Mouse (Mus musculus): Measurements from ENCODE around the gene Bmp5. TPM values are rescaled to one million over a fixed set of nuclear protein-coding genes. Genes with fewer than 3 reads are reported as not detected.

Gene Bmp5
- polyA plus RNA-seq, 1 experiment from 2014 or later: 2.6 TPM

DNA sequence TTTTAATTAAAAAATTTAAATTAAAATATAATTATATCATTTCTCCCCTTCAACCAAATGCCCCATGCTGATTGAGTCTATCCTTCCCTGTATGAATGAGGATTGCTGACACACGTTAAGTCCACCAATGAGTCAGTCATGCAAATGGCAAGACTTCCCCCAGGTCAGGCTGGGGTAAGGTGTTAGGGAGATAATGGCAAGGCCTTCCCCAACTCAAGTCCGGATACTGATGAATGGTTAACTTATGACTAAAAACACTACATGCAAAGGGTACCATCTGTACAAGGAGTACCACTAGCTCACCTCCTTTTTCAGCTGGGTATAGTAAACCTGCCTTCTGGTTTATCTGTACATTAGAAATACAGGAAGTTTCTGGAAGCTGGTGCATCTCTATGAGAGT, 83.8 kb downstream of the Bmp5 start:
- no peak for ATAC-seq
- Histone ChIP-seq H3K4me1 (ENCODE audit: control insufficient read depth, insufficient read depth, low read length) (no peaks in the 10 kb centered on the region), H3K4me2 (ENCODE audit: low read length) (no peak overlapping the region), H3K4me3 (ENCODE audit: low read depth, low read length) (no peak overlapping the region), H3K27me3 (ENCODE audit: control insufficient read depth, insufficient read depth, low read depth, low read length) (no peaks in the 10 kb centered on the region), H3K36me3 (ENCODE audit: control insufficient read depth, insufficient read depth, low read length) (no peaks in the 10 kb centered on the region), H3K9ac (ENCODE audit: low read depth, low read length) (no peak overlapping the region), H3K27ac (ENCODE audit: low read length) (no peak overlapping the region), H3K9me3 (replicated peaks; ENCODE audit: control insufficient read depth, low read length, poor library complexity, severe bottlenecking) (no peaks in the 10 kb centered on the region)
- 84% methylated on average over 2 of the region's 2 CpGs for WGBS

DNA sequence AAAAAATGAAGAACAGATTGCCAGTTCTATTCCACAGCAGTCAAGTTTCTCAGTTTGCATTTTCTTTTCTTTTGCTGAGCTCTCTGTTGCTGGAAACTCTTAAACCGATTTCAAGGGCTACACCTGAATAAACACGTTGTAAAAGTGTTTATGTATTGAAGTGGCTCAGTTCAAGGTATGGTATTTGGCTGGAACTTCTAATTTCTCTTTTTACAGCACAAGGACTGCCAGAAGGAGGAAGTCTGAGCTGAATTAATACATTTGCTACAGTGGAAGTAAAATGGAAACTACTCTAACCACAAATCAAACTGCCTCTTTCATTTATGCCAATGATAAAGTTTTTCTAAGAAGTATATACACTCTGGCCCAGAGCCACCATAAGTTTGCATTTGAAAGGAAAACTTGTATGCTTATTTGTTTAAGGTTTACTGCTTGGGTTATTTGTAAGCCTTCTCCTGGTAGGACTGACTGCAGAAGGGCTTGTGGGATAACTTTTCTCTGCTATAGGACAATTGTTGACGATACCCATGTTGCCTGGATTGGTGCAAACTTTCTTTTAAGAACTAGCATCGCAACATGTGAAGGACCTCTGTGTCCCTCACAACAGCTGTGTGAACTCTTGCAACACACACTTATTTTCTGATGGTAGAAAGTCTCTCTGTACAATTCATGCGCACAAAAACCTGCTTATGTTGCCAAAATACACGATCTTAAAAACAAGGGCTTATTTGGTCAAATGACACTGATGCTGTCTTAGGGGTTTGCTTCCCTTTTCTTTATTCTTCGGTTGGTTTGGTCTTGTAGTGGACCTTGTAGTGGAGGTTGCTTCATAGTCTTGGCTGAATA, 95.4 kb downstream of the Bmp5 start:
- H3K9ac ChIP-seq (ENCODE audit: low read depth, low read length): no peak overlapping the region
- H3K4me1 ChIP-seq (ENCODE audit: control insufficient read depth, insufficient read depth, low read length): no peaks in the 10 kb centered on the region
- no peaks in the 10 kb centered on the region for H3K9me3 ChIP-seq (replicated peaks; ENCODE audit: control insufficient read depth, low read length, poor library complexity, severe bottlenecking)
- no peak overlapping the region for H3K4me2 ChIP-seq (ENCODE audit: low read length)
- no peak overlapping the region for H3K4me3 ChIP-seq (ENCODE audit: low read depth, low read length)
- WGBS: 76% methylated on average over 7 of the region's 7 CpGs
- H3K36me3 ChIP-seq (ENCODE audit: control insufficient read depth, insufficient read depth, low read length): no peaks in the 10 kb centered on the region
- H3K27me3 ChIP-seq (ENCODE audit: control insufficient read depth, insufficient read depth, low read depth, low read length): no peaks in the 10 kb centered on the region
- ATAC-seq: no peak
- H3K27ac ChIP-seq (ENCODE audit: low read length): no peak overlapping the region

GRCm38 (mm10) chr9:75876333-75876732, 101.2 kb downstream of the Bmp5 start:
- Histone ChIP-seq H3K9me3 (replicated peaks; ENCODE audit: control insufficient read depth, low read length, poor library complexity, severe bottlenecking) (no peaks in the 10 kb centered on the region), H3K4me1 (ENCODE audit: control insufficient read depth, insufficient read depth, low read length) (no peaks in the 10 kb centered on the region), H3K27me3 (ENCODE audit: control insufficient read depth, insufficient read depth, low read depth, low read length) (no peaks in the 10 kb centered on the region), H3K4me2 (ENCODE audit: low read length) (no peak overlapping the region), H3K27ac (ENCODE audit: low read length) (no peak overlapping the region), H3K9ac (ENCODE audit: low read depth, low read length) (no peak overlapping the region), H3K4me3 (ENCODE audit: low read depth, low read length) (no peak overlapping the region), H3K36me3 (ENCODE audit: control insufficient read depth, insufficient read depth, low read length) (no peaks in the 10 kb centered on the region)
- WGBS: 74% methylated on average over 2 of the region's 2 CpGs
- no peak for ATAC-seq

DNA sequence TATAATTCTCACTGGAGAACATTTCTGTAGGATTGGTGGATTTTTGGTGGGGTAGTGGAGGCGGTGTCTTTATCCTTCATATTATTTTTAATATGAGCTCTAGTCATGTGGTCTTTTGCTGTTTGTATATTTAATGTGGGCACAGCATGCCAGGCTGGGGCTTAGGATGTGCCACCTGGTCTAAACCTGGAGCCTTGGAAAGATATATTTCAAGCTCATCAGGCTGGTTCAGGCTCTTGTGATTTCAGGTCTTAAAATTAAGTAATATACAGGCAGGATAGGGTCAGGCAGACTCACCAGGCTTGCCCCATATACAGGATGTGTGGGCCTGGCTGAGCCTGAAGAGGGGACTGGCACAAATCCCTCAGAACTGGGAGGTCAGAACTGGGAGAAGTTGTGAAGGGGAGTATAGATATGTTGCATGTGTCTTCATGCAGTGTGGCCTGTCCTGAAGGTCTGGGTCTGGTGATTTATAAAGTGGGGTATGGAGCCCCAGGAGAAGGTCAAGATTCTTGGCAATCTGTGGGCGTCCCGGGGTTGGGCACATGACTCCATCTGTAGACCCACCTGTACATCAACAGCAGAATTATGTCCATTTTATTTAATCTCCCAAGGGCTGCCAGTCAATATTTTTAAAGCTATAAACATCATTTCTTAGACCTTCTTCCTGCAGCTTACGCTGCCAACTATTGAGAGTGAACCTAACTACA, 108.5 kb downstream of the Bmp5 start:
- Histone ChIP-seq H3K9me3 (replicated peaks; ENCODE audit: control insufficient read depth, low read length, poor library complexity, severe bottlenecking) (no peaks in the 10 kb centered on the region), H3K9ac (ENCODE audit: low read depth, low read length) (no peak overlapping the region), H3K36me3 (ENCODE audit: control insufficient read depth, insufficient read depth, low read length) (no peaks in the 10 kb centered on the region), H3K27ac (ENCODE audit: low read length) (no peak overlapping the region), H3K4me2 (ENCODE audit: low read length) (no peak overlapping the region), H3K4me1 (ENCODE audit: control insufficient read depth, insufficient read depth, low read length) (no peaks in the 10 kb centered on the region), H3K27me3 (ENCODE audit: control insufficient read depth, insufficient read depth, low read depth, low read length) (no peaks in the 10 kb centered on the region), H3K4me3 (ENCODE audit: low read depth, low read length) (no peak overlapping the region)
- WGBS: 93% methylated on average over 4 of the region's 4 CpGs
- ATAC-seq: no peak

DNA sequence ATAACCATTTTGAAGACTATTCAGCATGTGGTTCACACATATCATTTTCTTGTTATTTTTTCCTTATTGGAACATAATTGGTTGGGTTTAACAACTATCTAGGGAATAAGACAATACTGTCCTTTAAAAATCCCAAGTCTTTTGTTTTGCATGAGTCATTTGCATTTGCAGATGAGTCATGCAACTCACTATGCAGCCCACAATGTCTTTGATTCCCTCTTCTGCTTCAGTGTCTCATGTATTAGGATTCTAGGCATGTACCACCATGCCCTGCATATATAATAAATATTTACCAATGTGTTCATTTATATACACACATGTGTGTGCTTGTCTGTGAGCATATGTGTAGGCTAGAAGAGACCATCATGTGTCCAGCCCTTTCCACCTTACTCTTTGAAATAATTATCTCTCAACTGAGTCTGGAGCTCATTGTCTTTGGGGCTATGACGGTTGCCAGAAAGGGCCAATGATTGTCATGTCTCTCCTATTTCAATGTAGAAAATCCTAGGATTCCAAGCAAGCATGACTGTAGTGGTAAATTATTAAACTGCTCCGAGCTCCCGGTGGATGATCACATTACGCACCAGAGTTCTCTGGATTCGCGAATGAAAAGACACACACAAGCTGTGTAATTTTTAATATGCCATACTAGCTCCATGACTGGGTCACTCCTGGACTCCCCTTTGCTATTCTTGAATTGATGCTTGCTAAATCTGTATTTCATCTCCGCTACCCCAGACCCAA, 111.8 kb downstream of the Bmp5 start:
- Histone ChIP-seq H3K9ac (ENCODE audit: low read depth, low read length) (no peak overlapping the region), H3K9me3 (replicated peaks; ENCODE audit: control insufficient read depth, low read length, poor library complexity, severe bottlenecking) (no peaks in the 10 kb centered on the region), H3K36me3 (ENCODE audit: control insufficient read depth, insufficient read depth, low read length) (no peaks in the 10 kb centered on the region), H3K4me1 (ENCODE audit: control insufficient read depth, insufficient read depth, low read length) (no peaks in the 10 kb centered on the region), H3K27ac (ENCODE audit: low read length) (no peak overlapping the region), H3K4me3 (ENCODE audit: low read depth, low read length) (no peak overlapping the region), H3K27me3 (ENCODE audit: control insufficient read depth, insufficient read depth, low read depth, low read length) (no peaks in the 10 kb centered on the region), H3K4me2 (ENCODE audit: low read length) (no peak overlapping the region)
- WGBS: 90% methylated on average over 7 of the region's 7 CpGs
- ATAC-seq: no peak

GRCm38 (mm10) chr9:75896918-75897317, 121.8 kb downstream of the Bmp5 start:
- H3K4me2 ChIP-seq (ENCODE audit: low read length): no peak overlapping the region
- no peak overlapping the region for H3K27ac ChIP-seq (ENCODE audit: low read length)
- H3K4me1 ChIP-seq (ENCODE audit: control insufficient read depth, insufficient read depth, low read length): no peaks in the 10 kb centered on the region
- no peak overlapping the region for H3K9ac ChIP-seq (ENCODE audit: low read depth, low read length)
- ATAC-seq: no peak
- WGBS: 82% methylated on average over 8 of the region's 8 CpGs
- no peaks in the 10 kb centered on the region for H3K36me3 ChIP-seq (ENCODE audit: control insufficient read depth, insufficient read depth, low read length)
- no peaks in the 10 kb centered on the region for H3K27me3 ChIP-seq (ENCODE audit: control insufficient read depth, insufficient read depth, low read depth, low read length)
- H3K4me3 ChIP-seq (ENCODE audit: low read depth, low read length): no peak overlapping the region
- H3K9me3 ChIP-seq (replicated peaks; ENCODE audit: control insufficient read depth, low read length, poor library complexity, severe bottlenecking): no peaks in the 10 kb centered on the region

GRCm38 (mm10) chr9:75898022-75898421, 122.9 kb downstream of the Bmp5 start:
- H3K9ac ChIP-seq (ENCODE audit: low read depth, low read length): no peak overlapping the region
- no peak for ATAC-seq
- no peaks in the 10 kb centered on the region for H3K27me3 ChIP-seq (ENCODE audit: control insufficient read depth, insufficient read depth, low read depth, low read length)
- WGBS: 91% methylated on average over 4 of the region's 4 CpGs
- H3K36me3 ChIP-seq (ENCODE audit: control insufficient read depth, insufficient read depth, low read length): no peaks in the 10 kb centered on the region
- H3K4me2 ChIP-seq (ENCODE audit: low read length): no peak overlapping the region
- no peaks in the 10 kb centered on the region for H3K4me1 ChIP-seq (ENCODE audit: control insufficient read depth, insufficient read depth, low read length)
- no peak overlapping the region for H3K27ac ChIP-seq (ENCODE audit: low read length)
- no peaks in the 10 kb centered on the region for H3K9me3 ChIP-seq (replicated peaks; ENCODE audit: control insufficient read depth, low read length, poor library complexity, severe bottlenecking)
- H3K4me3 ChIP-seq (ENCODE audit: low read depth, low read length): no peak overlapping the region

GRCm38 (mm10) chr9:75901219-75901618, 126.1 kb downstream of the Bmp5 start:
- Histone ChIP-seq H3K9me3 (replicated peaks; ENCODE audit: control insufficient read depth, low read length, poor library complexity, severe bottlenecking) (no peaks in the 10 kb centered on the region), H3K27ac (ENCODE audit: low read length) (no peak overlapping the region), H3K27me3 (ENCODE audit: control insufficient read depth, insufficient read depth, low read depth, low read length) (no peaks in the 10 kb centered on the region), H3K4me2 (ENCODE audit: low read length) (no peak overlapping the region), H3K9ac (ENCODE audit: low read depth, low read length) (no peak overlapping the region), H3K4me3 (ENCODE audit: low read depth, low read length) (no peak overlapping the region), H3K36me3 (ENCODE audit: control insufficient read depth, insufficient read depth, low read length) (no peaks in the 10 kb centered on the region), H3K4me1 (ENCODE audit: control insufficient read depth, insufficient read depth, low read length) (no peaks in the 10 kb centered on the region)
- ATAC-seq: no peak
- WGBS: 78% methylated on average over 9 of the region's 9 CpGs

DNA sequence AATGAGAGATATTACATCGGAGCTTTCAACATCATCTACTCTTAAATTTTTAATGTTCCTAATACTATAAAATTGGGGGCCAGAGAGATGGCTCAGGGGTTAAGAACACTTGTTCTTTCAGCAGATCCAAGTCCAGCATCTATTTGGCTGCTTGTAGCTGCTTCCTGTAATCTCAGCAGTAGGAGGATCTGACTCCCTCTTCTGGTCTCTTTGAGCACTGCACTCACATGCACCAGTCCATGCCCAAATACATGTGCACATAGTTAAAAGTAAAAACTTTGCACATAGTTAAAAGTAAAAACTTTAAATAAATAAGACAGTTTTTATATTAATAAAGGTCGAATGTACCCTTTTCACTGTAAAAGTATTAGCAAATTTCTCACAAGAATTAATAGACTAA, 130.3 kb downstream of the Bmp5 start:
- Histone ChIP-seq H3K9ac (ENCODE audit: low read depth, low read length) (no peak overlapping the region), H3K4me1 (ENCODE audit: control insufficient read depth, insufficient read depth, low read length) (no peaks in the 10 kb centered on the region), H3K27me3 (ENCODE audit: control insufficient read depth, insufficient read depth, low read depth, low read length) (no peaks in the 10 kb centered on the region), H3K36me3 (ENCODE audit: control insufficient read depth, insufficient read depth, low read length) (no peaks in the 10 kb centered on the region), H3K9me3 (replicated peaks; ENCODE audit: control insufficient read depth, low read length, poor library complexity, severe bottlenecking) (no peaks in the 10 kb centered on the region), H3K27ac (ENCODE audit: low read length) (no peak overlapping the region), H3K4me3 (ENCODE audit: low read depth, low read length) (no peak overlapping the region), H3K4me2 (ENCODE audit: low read length) (no peak overlapping the region)
- 46% methylated on average over 2 of the region's 2 CpGs for WGBS
- no peak for ATAC-seq
